Mouse (Mus musculus) bone marrow macrophage, adult 2 months (primary cell): ENCODE data around the gene Prune1. TPM values are rescaled to one million over a fixed set of nuclear protein-coding genes. Genes with fewer than 3 reads are reported as not detected.
A peak's percentile ranks its signal among the peaks of the same experiment; 100 is the strongest.

ENCODE experiments used
- H3K27ac ChIP-seq: 2 replicates; pipeline ENCODE4 v1.5.1; 2012; ENCODE audit warnings: low read depth, low read length; ENCODE audit not compliant: insufficient read depth
- H3K4me1 ChIP-seq: 2 replicates; pipeline ENCODE4 v1.6.1; 2012; ENCODE audit warnings: low read length; ENCODE audit not compliant: control insufficient read depth, insufficient read depth
- H3K4me3 ChIP-seq: 2 replicates; pipeline ENCODE4 v1.5.1; 2012; ENCODE audit warnings: mild to moderate bottlenecking, low read length, moderate library complexity; ENCODE audit not compliant: insufficient read depth
- CTCF ChIP-seq: IDR thresholded peaks from 2 replicates; pipeline ENCODE4 v1.5.1; 2012; ENCODE audit warnings: low read depth, mild to moderate bottlenecking, low read length, moderate library complexity
- POLR2A ChIP-seq: IDR thresholded peaks from 2 replicates; pipeline ENCODE4 v1.6.1; 2012; ENCODE audit warnings: mild to moderate bottlenecking, low read depth, low read length, borderline replicate concordance
- polyA plus RNA-seq: library from polyadenylated mRNA; stranded (reverse); fragments of >200 nt; gene quantifications from 2 replicates; pipeline ENCODE4 v1.2.4, GENCODE M21; 2012; ENCODE audit not compliant: missing spikeins, insufficient read depth, insufficient read length

Prune1 gene
- polyA plus RNA-seq, 1 experiment = 16.6 TPM

DNA sequence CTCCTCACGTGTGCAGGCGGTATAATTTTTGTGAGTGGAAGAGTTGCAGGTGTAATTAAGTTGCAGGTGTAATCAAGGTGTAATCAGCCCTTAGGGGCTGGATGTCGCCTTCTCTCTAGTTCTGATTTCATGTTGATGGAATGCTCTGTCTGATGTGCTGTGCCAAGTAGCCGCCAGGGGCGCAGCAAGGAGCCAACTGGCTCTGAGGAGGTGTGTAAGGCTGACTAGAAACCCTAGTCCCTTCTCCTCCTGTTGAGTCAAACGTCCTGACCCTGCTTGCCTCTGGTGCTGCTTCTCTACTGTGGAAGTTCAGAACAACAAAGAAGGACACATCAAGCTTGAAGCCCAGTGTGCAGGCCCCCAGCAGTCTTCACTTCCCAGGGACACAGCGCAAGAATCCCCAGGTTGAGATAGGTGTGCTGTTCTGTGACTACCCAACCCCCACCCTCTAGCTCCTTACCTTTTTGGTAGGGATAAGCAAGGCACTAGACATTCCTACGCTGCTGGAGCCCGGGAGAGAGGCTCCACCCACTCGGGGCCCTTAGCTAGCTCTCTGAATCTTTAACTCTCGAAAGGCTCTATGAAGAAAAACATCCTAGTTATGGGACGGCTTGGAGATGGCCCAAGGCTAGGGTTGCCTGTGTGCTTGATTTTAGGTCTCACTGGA, 35.7 kb upstream of the Prune1 start:
- no peak for TF ChIP-seq POLR2A
- peak; percentile 17; the same call in 1 of the 2 replicates for TF ChIP-seq CTCF
- H3K4me3 ChIP-seq = 0 out of 2 replicates have a peak overlapping the region, but pooled peaks have one; percentile 9
- peaks cover 32% of the 10 kb centered on the region for H3K4me1 ChIP-seq
- no peak overlapping the region for H3K27ac ChIP-seq

DNA sequence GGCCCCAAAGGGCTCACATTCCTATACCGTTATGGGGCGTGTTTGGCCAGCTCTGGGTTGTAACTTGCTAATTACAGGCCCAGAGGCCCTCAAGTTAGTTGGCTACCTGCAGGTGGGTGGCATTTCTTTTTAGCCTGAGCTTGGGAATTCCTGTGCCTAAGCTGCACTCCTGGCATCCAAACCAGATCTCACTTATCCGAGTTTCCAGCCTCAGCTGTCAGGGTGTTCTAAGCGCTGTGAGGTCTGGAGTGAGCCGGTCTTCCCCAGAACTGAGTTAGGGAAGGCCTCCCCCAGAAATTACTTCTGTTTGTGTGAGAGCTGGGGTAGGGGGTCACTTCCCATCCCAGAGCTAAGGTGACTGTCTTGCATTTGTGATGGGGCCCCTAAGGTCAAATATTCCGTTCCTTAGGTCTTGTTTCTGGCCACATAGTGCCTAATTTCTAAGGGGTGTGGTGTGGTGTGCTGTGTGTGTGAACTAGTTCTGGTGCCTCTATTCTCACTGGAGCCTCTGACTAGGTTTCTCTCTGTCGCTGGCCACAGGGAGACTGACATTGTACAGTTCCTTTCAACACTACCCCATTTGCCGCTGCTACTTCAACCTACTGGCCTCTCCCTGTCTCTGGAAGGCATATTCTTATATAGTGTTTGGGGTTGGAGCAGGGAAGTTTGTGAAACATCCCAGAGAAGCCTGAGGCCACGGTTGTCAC, 34.1 kb upstream of the Prune1 start:
- H3K4me3 ChIP-seq = peak overlapping the region; percentile 84
- no peak for TF ChIP-seq POLR2A
- TF ChIP-seq CTCF = no peak
- H3K4me1 ChIP-seq = peaks cover 42% of the 10 kb centered on the region
- H3K27ac ChIP-seq = peak overlapping the region; percentile 85

DNA sequence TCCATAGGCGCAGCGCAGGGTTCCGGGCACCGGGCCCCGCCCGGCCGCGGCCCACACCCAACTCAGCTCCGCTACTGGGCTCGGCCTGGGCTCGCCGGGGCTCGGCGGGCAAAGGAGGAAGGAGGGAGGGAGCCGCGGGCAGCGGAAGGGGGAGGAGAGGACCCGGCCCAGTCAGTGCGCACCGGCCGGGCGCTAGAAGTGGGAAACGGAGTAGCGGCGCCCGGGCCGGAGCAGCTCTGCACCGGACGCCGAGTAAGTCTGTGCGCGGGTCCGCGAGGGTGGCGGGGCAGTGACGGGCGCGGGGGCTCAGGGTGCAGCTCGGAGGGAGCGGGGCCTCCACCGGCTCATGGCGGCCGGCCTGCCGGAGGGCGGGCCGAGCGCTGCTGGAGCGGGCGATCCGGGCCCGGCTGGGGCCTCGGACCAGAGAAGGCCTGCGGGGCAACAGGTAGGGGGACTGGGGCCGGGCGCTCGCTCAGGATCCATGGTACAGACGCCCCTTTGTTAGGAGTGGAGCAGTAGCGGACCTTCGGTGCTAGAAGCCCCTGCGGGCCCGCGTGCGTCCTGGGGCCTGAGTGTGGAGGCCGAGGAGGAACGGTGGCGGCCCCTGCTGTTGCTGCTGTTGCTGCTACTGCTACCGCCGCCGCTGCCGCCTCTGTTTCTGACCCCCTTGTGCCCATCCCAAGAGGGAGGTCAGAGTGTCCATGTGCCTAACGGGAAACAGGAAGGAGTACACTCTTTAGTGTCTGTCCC, 33.4 kb upstream of the Prune1 start:
- Histone ChIP-seq H3K4me3 (peak overlapping the region; percentile 84), H3K4me1 (peaks cover 42% of the 10 kb centered on the region), H3K27ac (peak overlapping the region; percentile 85)
- TF ChIP-seq CTCF (0 out of 2 replicates have a peak, but pooled peaks have one; percentile 14), POLR2A (no peak)

DNA sequence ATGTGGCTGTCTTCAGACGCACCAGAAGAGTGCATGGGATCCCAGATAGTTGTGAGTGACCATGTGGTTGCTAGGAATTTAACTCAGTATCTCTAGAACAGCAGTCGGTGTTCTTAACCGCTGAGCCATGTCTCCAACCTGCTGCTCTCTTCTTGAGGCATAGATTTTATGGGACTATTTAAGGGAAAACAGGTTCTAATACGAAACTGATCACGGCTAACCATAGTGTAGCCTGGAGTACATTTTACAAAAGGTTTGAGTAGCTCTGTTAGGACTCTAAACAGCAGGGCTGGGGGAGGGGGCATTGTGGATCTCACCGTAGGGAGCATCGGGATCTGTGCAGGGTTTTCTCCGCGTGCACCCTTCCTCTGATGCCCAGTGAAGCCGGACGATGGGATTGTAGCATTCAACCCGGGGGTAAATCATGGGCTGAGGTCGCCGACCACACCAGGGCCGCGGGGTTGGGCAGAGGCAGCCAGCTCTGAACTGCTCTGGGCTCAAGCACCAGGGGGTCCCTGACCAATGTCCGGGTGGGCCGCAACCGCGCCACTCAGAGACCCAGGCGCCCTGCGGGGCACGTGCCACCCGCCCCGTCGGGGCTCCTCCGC, 32.7 kb upstream of the Prune1 start, which contains the start of gene Cers2:
TSS of gene Cers2 (plus strand) at position 306 of the 608 bp plus-strand sequence.
- TF ChIP-seq CTCF (no peak), POLR2A (no peak)
- Histone ChIP-seq H3K4me3 (peak within 1 kb of the TSS; percentile 84), H3K4me1 (peaks cover 42% of the 10 kb centered on the region), H3K27ac (peak within 1 kb of the TSS; percentile 85)

DNA sequence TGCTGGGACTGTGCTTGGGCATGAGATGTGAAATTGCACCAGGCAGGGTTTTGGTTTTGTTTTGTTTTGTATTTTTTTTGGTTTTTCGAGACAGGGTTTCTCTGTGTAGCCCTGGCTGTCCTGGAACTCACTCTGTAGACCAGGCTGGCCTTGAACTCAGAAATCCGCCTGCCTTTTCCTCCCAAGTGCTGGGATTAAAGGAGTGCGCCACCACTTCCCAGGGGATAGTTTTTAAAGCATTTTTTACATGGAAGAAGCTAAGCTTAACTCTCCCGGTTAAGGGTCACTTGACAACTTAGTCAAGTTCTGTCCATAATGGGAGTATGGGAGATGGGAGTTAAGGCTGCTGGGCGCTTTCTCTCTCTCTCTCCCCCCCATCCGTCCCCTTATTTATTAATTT, 32.2 kb upstream of the Prune1 start:
- peak overlapping the region; percentile 71 for H3K27ac ChIP-seq
- peaks cover 38% of the 10 kb centered on the region for H3K4me1 ChIP-seq
- no peak for TF ChIP-seq POLR2A
- no peak for TF ChIP-seq CTCF
- peak overlapping the region; percentile 84 for H3K4me3 ChIP-seq

DNA sequence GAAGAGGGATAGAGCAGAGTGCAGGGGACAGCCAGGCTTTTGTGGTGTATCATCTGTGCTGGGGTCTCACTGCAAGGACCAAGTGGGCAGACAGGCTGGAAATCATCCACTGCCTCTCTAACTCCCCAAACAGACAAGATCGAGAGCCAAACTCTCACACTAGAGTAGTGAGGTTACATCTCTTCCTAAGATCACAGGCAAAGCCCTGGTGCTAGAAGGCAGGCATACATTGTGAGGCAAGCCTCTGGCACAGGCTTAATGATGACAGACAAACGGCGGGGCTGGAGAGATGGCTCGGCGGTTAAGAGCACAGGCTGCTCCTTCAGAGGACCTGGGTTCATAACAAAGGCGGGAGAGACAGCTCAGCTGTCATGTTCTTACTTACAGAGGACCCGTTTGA, 31.6 kb upstream of the Prune1 start:
- H3K4me1 ChIP-seq = peaks cover 34% of the 10 kb centered on the region
- H3K4me3 ChIP-seq = peak overlapping the region; percentile 12
- TF ChIP-seq POLR2A = no peak
- TF ChIP-seq CTCF = no peak
- peak overlapping the region; percentile 71 for H3K27ac ChIP-seq

DNA sequence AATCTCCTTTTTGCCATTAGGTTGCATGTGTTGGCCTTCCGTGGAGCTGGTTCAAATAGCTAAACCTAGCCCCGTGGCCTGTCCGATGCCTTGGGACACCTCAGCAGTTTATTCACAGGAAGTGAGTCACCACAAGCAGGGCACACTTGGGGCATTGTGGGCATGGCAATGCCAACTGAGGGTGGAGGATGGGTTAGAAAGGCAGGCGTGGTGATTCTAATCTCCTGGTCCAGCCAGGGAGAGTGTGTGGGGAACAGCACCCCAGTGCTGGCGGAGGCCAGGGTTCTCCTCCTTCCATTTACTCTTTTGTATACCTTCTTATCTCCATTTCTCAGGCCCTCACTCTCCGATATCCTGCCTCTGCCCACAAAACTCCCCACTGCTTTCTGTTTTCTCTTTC, 30.7 kb upstream of the Prune1 start:
- Histone ChIP-seq H3K27ac (peak overlapping the region; percentile 71), H3K4me1 (peaks cover 26% of the 10 kb centered on the region), H3K4me3 (peak overlapping the region; percentile 8)
- no peak for TF ChIP-seq CTCF
- TF ChIP-seq POLR2A = no peak

DNA sequence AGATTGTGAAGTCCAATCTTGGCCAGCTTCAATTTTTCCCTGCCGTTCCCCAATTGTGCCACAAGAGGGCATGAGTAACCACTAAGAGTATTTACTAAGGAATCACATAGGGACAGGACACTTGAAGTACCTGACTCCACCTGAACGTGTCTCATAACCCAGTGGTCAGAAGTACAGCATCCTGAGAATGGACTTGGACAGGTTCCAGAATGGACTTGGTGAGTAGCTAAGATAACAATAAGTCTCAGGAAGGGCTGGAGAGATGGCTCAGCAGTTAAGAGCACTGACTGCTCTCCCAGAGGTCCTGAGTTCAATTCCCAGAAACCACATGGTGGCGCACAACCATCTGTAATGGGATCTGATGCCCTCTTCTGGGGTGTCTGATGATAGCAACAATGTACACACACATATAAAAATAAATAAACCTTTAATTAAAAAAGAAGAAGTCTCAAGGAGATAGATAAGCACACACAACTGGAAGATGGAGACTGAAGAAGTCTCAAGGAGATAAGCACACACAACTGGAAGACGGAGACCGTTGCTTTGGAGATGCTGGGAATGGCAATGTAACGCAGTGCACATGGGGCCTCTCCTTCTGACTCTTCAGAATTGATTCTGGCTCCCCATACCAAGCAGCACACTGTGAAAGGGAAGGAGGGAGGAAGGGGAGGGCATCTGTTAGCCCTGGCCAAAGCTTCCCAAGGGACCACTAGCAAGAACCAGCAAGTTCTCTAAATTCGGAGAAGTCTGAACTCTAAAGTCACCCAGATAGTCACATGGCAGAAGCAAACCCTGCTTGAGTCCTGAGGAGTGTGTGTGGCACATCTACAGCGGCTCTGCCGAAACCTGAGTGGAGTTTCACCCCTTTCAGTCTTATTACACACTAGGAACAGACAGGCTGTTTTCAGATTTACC, 29.3 kb upstream of the Prune1 start:
- Histone ChIP-seq H3K4me3 (no peak overlapping the region), H3K4me1 (peaks cover 18% of the 10 kb centered on the region), H3K27ac (peak overlapping the region; percentile 71)
- peak; percentile 52 for TF ChIP-seq CTCF
- no peak for TF ChIP-seq POLR2A

DNA sequence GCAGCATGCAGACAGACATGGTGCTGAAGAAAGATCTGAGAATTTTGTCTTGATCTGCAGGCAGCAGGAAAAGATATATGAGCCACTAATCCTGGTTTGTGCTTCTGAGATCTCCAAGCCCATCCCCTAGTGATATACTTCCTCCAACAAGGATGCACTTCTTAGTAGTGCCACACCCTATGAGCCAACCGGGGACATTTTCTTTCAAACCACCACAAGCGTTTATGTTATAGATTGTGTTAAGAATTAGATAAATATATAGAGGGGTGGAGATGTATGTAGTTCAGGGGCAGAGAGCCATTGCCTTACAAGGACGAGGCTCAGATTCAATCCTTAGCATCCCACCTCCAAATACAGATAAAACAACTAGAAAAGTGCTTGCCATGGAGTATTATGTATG, 28.6 kb upstream of the Prune1 start:
- no peak overlapping the region for H3K4me3 ChIP-seq
- H3K4me1 ChIP-seq = peaks cover 18% of the 10 kb centered on the region
- no peak overlapping the region for H3K27ac ChIP-seq
- TF ChIP-seq CTCF = no peak
- TF ChIP-seq POLR2A = no peak
